Mouse (Mus musculus): ENCODE measurements around the gene Ubap1l. TPM values are rescaled to one million over a fixed set of nuclear protein-coding genes. Genes with fewer than 3 reads are reported as not detected.
A peak's percentile ranks its signal among the peaks of the same experiment; 100 is the strongest.
"Not testable (repeated sequence)": the region's sequence is repeated elsewhere in the genome, so short reads cannot be mapped to it uniquely, and the experiment has no call there.

The Ubap1l gene
- total RNA-seq (2022), result under 1 TPM in 2 of 4 experiments, not detected in 2; 0.27 to 0.40 TPM

DNA sequence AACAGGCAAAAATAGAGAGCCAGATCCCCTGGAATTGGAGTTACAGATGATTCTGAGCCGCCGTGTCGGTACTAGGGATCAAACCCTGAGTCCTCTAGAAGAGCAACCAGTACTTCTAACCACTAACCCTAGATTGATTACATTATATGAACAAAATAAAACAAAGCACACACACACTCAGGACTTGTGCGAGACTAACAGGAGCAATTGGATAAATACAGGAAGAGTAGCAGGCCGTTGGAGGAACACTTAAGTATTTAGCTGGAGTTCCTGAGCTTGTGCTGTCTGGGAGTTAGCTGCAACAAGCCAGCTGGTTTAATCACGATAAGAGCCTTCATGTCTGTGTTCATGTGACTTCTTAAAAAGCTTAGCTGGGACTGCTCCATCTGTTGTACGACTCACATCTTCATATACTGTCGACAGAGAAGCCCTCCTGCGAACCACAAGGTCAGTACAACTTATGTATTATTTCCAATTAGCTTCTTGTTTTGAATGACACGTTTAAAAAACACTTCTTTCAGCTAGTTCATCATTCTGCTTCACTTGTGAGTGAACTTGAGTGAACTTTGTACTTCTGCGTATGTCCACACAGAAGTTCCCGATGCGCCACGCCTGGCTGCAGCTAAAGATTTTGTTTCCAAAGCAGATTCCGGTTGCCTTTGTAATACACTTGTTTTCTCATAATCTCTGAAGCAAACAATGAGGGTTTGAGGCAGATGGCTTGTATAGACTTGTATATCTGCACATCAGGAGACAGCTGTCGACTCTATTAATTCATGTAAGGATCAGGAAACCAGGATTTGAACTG is at the start of gene Ubap1l:
Gene Ubap1l, plus strand, starts transcription at position 401 of the 808 bp plus-strand sequence.
- DNase-seq (ENCODE audit: low spot score), result no peak

DNA sequence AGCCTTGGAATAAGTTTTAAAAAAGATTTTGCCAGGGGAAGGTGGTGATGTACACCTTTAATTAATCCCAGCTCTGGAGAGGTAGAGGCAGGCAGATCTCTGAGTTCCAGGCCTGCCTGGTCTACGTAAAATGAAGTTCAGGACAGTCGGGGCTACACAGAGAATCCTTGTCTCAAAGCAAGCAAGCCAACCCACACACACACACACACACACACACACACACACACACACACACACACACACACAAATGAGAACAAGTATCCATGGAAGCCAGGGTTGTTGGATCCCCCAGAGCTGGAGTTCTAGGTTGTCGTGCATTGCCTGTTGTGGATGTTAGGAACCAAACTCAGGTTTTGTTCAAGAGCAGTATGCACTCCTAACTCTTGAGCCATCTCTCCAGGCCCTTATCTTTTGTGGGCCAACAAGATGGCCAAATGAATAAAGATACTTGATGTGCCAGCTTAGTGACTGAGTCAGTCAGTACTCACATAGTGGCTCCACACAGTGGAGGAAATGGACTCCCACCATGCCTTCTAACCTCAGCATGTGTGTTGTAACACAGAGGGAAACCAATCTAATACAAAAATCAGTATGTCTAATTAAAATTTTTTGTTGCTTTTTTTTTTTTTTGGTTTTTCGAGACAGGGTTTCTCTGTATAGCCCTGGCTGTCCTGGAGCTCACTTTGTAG is 48.0 kb upstream of the Ubap1l start:
- no peak for DNase-seq (ENCODE audit: low spot score)

DNA sequence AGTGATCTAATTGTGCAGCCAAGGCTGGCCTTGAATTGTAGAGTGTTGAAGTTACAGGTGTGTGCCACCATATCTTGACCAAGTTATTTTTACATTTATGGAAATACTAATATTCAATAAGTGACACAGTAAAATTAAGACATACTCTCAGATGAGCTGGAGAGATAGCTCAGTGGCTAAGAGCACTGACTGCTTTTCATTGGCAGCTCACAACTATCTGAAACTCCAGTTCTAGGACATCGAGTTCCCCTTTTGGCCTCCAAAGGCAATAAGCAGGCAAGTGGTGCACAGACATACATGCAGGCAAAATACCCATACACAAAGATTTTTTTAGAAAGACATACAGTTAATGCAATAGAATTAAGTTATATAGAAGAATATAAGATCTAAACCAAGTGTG is 47.0 kb upstream of the Ubap1l start:
- no peak for DNase-seq (ENCODE audit: low spot score)

DNA sequence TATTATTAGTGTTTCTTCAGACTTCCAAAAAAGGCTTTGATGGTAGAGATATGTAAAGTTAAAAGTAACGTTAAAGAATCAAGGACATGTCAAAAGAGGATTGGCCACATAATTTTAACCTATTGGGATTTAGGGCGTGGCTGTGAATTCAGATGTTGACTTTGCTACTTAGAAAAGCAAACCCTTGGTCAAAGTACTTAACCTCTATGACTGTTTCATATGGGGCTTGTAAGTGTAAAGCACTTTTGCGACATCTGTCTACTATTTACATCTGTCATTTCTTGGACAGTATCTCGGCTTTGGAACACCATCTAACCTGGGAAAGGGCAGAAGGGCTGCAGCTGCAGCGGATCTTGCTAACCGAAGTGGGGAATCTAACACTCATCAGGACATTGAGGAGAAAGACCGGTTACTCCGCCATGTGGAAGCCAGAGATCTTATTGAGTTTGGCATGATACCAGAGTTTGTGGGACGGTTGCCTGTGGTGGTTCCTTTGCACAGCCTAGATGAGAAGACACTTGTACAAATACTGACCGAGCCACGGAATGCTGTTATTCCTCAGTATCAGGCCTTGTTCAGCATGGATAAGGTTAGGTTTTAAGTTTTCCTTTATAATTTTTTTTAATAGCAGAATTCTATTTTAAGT is 38.5 kb upstream of the Ubap1l start:
- DNase-seq (ENCODE audit: low spot score), result no peak

DNA sequence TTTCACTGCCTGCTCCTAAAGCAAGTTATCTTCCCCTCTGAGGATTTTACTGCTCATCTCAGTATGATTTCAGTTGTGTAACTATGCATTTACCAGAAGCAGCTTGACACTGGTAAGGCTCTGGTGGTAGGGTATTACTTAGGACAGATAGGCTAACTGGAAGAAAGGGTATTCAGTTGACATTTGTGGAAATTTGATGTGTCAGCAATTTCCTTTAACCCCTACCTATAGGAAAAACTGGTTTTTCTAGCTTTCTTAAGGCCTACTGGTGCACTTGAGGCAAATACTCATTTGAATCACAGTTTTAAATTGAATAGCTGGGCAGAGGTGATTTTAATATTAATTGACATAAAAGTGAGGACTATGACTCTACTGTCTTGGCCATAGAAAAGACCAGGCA is 34.9 kb upstream of the Ubap1l start:
- no peak for DNase-seq (ENCODE audit: low spot score)

DNA sequence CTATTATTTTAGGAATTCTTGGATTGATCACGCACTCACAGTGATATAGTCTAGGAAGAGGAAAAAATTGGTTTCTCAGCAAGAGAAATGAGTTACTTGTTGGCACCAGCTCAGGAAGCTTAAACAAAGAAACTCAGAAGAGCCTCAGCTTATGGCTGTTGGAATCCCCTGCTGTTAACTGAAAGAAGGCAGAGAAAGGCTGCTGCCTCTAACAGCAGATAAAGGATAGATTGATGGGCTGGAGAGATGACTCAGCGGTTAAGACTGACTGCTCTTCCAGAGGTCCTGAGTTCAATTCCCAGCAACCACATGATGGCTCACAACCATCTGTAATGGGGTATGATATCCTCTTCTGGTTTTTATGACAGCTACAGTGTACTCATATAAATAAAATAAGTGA is 33.5 kb upstream of the Ubap1l start:
- DNase-seq (ENCODE audit: low spot score), result no peak

DNA sequence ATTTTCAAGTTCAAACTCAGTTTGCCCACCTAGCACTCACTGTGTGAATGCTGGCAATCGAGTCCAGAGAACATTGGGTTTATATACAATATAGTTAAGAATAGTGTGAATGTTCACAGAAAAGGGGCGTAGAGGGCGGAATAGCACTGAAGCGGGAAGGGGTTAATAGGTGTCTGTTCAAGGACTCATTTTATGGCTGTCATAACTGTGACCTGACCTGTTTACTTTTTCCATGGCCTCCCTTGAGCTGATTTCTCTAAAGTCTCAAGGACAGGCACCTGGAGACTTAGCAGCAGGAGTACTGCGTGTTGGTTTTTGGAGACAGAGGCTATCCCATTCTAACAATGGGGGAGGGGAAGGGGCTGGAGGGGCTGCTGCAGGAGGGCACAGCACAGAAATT is 26.9 kb upstream of the Ubap1l start:
- DNase-seq (ENCODE audit: low spot score), result no peak

DNA sequence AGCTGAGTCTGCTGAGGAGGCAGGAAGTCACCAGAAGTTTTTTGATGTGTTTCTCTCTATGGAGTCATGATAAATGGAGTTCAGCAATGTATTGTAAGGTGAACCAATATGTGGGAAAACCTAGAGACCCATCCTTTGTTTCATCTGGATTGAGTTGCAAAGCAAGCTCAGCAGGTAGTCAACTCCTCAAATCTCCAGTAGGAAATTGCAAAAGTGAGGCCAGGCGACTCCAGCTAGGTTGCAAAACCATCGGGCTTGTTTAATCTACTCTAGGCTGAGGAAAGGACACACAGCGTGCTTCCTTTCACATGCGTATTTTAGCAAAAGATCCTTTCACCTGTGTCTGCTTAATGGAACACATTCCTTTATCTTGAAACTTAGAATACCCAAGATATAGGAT is 21.7 kb upstream of the Ubap1l start:
- DNase-seq (ENCODE audit: low spot score), result no peak

DNA sequence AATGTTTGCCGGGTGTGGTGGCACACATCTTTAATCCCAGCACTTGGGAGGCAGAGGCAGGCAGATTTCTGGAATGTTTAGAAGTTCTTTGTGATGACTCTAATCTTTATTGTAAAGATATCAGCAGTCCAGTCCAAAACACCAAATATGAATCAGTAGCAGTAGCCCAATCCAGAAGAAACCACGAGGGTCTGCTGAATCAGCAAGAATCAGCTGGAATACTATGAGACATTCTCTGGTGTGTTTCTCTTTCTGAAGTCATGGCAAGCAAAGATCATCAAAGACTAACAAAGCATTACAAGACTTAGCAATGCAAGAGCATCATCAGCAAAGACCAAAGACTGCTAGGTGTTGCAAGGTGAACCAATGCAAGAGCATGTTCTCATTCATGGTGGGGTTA is 20.4 kb upstream of the Ubap1l start:
- no peak for DNase-seq (ENCODE audit: low spot score)

DNA sequence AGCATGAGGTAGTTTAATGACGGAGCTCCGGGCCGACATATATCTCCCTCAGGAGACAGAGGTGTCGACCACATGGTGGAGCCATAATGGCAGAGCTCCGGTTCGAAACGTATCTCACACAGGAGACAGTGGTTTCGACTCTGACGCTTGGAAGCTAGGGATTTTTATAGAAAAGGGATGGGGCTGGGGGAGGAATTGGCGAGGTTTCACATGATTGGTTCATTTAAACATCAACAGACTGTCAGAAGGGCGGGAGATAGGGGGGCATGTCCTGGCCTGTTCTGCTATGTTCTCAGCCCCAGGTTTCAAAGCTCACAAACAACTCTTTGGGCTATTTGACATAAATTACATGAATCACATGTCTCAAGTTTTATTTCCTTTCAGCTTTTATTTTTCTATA is 15.4 kb upstream of the Ubap1l start:
- DNase-seq (ENCODE audit: low spot score), result not testable (repeated sequence)

DNA sequence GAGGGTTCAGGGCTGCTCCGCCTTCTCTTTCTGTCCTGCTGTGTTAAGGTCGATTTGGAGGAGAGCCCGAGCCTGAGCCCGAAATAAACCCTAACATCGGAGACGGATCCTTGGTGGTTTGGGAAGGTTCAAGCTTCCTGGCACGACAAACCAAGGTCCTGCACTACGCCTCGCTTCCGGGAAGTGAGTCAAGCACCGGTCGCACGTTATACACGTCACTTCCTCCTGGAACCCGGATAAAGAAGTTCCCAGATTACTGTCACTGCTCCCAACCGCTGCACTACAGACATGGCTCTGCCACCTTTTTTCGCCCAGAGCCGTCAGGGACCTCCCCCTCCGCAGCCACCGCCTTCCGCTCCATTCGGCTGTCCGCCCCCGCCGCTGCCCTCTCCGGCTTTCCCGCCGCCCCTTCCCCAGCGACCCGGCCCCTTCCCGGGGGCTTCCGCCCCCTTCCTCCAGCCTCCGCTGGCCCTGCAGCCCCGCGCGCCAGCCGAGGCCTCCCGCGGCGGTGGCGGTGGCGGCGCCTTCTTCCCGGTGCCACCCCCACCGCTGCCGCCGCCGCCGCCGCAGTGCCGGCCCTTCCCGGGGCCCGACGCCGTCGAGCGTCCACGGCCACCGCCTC is 14.9 kb upstream of the Ubap1l start, which contains the start of gene Pdcd7:
Gene Pdcd7, plus strand, starts transcription at position 251 of the 622 bp plus-strand sequence.
- peak; percentile 98 for DNase-seq (ENCODE audit: low spot score)

DNA sequence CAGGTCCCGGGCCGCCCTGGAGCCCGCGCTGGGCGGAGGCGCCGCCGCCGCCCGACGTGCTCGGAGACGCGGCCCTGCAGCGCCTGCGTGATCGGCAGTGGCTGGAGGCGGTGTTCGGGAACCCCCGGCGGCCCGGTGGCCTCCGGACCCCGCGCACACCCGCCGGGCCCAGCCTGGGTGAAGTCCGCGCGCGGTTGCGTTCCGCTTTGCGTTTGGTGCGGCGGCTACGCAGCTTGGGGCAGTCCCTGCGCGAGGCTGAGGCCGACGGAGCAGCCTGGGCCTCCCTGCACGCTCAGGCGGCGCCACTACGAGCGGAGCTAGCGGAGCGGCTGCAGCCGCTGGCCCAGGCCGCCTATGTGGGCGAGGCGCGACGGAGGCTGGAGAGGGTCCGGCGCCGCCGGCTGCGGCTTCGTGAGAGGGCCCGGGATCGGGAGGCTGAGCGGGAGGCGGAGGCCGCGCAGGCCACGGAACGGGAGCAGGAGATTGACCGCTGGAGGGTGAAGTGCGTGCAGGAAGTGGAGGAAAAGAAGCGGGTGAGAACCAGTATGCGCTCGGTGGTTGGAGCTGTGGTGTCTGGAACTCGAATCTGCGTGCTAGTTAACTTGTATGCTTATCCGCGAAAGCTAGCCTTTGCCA is 14.2 kb upstream of the Ubap1l start:
- no peak for DNase-seq (ENCODE audit: low spot score)

DNA sequence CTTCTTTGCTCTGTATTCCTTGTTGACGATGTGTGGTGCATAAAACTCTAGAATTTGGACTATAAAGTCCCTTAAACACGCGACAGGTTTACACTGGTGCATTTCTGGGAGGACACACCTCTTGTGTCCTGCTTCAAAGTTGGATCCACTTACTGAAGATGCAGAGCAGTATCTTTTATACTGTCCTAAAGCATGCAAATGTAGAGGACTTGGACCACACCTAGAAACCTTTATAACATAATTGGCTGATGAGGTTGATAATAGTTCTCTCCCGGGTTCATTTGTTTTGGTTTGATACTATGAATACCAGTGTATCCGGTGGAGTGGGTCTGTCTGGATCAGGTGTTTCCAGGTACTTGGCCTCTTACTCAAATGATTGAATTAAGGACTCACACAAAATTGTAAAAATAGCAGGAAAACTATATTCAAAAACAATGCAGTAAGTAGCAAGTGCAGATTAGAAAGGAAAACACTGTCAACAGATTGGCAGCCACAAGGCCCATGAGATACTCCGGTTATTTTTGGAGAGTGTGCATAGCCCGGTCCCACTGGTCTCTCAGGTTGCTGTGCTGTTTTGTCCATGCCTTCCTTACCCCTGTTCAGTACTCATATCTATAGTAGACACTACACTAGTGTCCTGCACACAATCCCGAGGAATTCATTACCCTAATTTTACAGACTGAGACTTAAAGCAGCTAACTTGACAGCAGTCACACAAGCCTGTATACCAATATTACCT is 13.6 kb upstream of the Ubap1l start:
- DNase-seq (ENCODE audit: low spot score), result no peak

DNA sequence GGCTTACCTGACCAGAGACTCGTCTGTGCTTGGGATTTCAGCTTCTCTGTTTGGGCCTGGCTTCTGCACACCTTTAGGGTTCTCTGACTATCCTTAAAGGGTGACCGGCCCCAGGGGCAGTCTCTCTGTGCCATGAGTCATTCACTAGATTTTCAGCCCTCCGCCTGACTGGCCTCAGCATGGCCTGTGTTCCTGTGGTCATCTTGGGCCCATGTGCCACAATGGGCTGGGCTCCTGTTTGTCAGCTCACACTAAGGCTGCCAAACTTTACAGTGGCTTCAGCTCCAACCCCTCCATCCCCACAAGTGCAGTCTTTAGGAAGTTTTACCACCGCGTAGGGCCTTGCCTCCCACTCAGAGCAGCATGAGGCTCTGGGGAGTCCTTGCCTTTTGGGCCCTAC is 7.6 kb upstream of the Ubap1l start:
- DNase-seq (ENCODE audit: low spot score), result no peak

DNA sequence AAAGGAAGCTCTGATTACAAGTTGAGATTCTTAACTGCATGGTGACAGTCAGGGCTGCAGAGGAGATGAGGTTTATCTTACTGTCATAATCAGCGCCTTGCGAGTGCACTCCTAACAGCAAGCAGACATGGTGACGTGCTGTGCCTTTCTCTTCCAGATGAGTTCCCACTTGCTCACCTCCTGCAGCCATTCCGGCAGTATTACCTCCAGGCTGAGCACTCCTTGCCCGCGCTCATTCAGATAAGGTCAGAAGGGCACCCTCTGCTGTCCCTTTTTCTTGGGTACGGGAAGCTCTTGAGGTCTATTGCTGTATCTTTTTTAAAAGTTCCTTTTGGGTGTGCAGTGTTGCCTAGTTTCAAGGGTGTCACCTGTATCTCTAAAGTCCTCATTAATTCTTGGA is 4.3 kb upstream of the Ubap1l start:
- DNase-seq (ENCODE audit: low spot score), result no peak

DNA sequence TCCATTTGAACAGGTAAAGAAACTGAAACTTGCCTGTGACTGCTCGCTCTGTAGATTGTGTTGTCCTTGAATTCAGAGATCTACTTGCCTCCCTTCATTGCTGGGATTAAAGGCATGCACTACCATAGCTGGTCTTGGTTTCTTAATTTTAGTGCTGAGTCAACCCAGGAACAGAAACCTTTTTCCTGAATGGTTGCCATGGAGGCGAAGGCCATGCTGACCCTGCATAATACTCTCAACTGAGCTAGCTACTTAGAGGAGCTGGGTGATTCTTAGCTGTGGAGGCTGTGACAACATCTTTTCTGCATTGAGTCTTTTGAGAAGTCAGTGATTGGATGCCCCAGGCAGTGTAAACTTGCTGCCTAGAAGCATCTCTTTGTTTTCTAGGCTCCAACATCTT is 3.9 kb upstream of the Ubap1l start:
- DNase-seq (ENCODE audit: low spot score), result no peak

DNA sequence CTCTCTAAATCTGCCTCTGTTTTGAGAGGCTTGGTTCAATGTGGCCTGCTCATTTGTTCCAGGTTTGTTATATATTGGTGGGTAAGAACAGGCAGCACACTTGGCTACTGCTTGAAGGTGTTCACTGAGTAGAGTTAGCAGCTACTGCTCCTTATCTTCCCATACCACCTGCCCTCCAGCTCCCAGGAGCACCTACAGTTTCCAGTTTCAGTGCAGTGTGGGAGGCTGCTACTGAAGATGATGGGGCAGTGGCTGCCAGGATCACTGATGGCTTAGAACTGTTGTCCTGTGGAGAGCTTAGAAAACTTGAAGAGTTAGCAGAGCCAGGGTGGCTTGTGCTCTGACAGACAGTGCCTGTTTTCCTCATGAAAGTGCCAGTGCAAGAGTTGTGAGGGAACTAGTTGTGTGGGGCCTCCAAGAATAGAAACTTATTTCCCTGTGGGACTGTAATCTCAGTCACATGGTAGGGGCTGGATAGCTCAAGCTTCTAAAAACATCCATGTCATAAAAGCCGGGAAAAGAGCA is 1.8 kb upstream of the Ubap1l start:
- DNase-seq (ENCODE audit: low spot score), result no peak

DNA sequence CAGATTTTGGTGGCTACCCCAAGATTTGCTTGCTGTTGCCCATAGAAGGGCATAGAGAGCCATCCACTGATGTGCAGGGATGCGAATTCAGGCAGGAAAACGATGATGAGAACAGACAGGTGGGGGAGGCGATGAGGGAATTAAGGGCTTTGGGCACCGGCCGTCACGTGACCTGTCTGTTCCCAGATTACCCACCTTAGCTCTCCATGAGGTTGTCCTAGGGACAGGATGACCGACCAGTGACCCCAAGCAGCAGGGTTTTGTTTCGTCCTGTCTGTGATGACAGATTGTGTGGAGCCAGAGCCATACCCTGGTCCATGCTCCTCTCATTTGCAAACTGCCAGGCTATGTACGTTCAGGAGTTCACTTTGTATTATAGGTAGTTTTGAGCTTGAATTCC is 2.8 kb downstream of the Ubap1l start:
- no peak for DNase-seq (ENCODE audit: low spot score)

DNA sequence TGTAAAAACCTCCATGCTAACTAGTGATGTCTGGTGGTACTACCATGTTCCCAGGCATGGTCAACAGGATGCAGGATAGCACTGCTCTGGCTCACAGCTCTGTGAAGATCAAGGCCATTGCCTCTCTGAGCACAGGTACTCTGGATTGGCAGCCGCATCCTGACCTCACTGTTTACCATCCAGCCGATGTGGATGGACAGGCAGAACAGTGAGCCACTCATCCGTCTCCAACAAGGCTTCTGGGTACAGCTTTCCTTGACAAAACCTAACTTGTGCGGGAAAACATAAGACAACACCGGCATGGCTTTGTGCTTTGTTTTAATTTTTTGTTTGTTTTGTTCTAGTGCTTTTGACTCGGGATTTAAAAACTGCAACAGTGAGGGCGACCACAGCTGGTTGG is 4.9 kb downstream of the Ubap1l start:
- no peak for DNase-seq (ENCODE audit: low spot score)

DNA sequence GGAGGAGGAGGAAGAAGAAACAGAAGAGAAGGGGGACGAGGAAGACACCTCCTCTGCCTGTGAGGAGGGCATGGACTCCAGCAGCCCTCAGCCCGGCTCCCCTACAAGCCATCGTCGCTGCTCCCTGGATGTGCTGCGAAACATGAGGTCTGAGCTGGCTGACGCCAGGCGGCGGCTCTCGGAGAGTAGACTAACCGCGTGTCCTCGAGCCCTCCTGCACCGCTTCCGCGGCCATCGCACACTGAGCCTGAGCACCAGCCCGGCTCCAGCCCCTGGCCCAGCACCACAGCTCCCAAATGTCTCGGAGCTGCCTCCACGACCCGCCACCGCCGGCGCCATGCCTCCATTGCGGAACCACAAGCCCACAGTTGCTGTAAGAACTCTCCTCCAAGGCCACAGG is 10.9 kb downstream of the Ubap1l start:
- DNase-seq (ENCODE audit: low spot score), result no peak

DNA sequence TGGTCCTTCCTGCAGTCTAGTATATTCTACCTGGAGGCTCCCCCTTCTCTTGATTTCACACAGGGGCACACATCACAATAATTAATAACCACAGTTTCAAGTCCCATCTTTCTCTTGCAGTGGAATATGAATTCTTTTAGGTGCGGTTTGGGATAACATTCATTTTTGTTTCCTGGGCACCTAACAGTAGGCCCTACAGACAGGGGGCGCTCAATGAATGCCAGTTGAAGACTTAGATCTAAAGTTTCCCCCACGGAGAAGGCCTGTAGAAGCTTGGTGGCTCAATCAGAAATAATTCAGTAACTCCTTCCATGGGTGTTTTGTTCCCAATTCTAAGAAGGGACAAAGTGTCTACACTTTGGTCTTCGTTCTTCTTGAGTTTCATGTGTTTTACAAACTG is 11.6 kb downstream of the Ubap1l start:
- DNase-seq (ENCODE audit: low spot score), result peak; percentile 28
